Mouse (Mus musculus) heart, embryonic 12.5 days (tissue): Measurements from ENCODE around the gene Eml2. TPM values are rescaled to one million over a fixed set of nuclear protein-coding genes. Genes with fewer than 3 reads are reported as not detected.

Experiments used
- ATAC-seq: fragments of 200-750 bp; cut with Nextera tagmentation; 2 replicates; pipeline ENCODE4 v1.8.0; 2017; ENCODE audit warnings: moderate TSS enrichment, moderate library complexity; ENCODE audit not compliant: insufficient number of reproducible peaks, low FRiP score
- H3K27ac ChIP-seq: fragments of 300-500 bp; sonication (generic); 2 replicates; pipeline ENCODE4 v1.5.1; 2016; ENCODE audit warnings: mild to moderate bottlenecking, moderate library complexity; ENCODE audit not compliant: poor library complexity, severe bottlenecking
- H3K27me3 ChIP-seq: fragments of 300-500 bp; sonication (generic); replicated peaks from 2 replicates; pipeline ENCODE4 v1.6.1; 2016; ENCODE audit warnings: mild to moderate bottlenecking, moderate library complexity
- H3K36me3 ChIP-seq: fragments of 300-500 bp; sonication (generic); 2 replicates; pipeline ENCODE4 v1.6.1; 2016; ENCODE audit warnings: mild to moderate bottlenecking, moderate library complexity
- H3K4me1 ChIP-seq: fragments of 300-500 bp; sonication (generic); replicated peaks from 2 replicates; pipeline ENCODE4 v1.6.1; 2016; ENCODE audit warnings: mild to moderate bottlenecking
- H3K4me2 ChIP-seq: fragments of 300-500 bp; sonication (generic); 2 replicates; pipeline ENCODE4 v1.6.1; 2016; ENCODE audit warnings: mild to moderate bottlenecking, moderate library complexity
- H3K4me3 ChIP-seq: fragments of 300-500 bp; sonication (generic); 2 replicates; pipeline ENCODE4 v1.5.1; 2016; ENCODE audit warnings: mild to moderate bottlenecking
- H3K9ac ChIP-seq: fragments of 300-500 bp; sonication (generic); 2 replicates; pipeline ENCODE4 v1.6.1; 2016; ENCODE audit warnings: mild to moderate bottlenecking, moderate library complexity
- H3K9me3 ChIP-seq: fragments of 300-500 bp; sonication (generic); replicated peaks from 2 replicates; pipeline ENCODE4 v1.6.1; 2016; ENCODE audit warnings: mild to moderate bottlenecking, moderate library complexity
- WGBS: fragments of 180-500 bp; shearing (Covaris S2); methylation state at CpG from one replicate; pipeline ENCODE4 v1.1.7; 2016; 5-methylcytosine and 5-hydroxymethylcytosine counted together
- polyA plus RNA-seq: library from polyadenylated mRNA; unstranded; fragments of >200 nt; fragmentation: Nextera tagmentation; extraction: Ambion mirVana; gene quantifications from 2 replicates; pipeline ENCODE4 v1.2.1, GENCODE M21; 2016

The Eml2 gene
- polyA plus RNA-seq, 1 experiment from 2014 or later: 18.2 TPM

- H3K4me1 ChIP-seq: peaks cover 14% of the 10 kb centered on the region
- H3K4me2 ChIP-seq: no peak overlapping the region
- H3K36me3 ChIP-seq: no peaks in the 10 kb centered on the region
- no peak overlapping the region for H3K4me3 ChIP-seq
- no peak overlapping the region for H3K9ac ChIP-seq
- ATAC-seq: no peak
- peaks cover 3% of the 10 kb centered on the region; the same call in 1 of the 2 replicates for H3K9me3 ChIP-seq
- H3K27me3 ChIP-seq: 0 out of 2 replicates have a peak, but pooled peaks cover 12% of the 10 kb centered on the region
- no peak overlapping the region for H3K27ac ChIP-seq
- WGBS: 65% methylated on average over 9 of the region's 9 CpGs
Observed at GRCm38 (mm10) chr7:19214940-19215339, 38.7 kb downstream of the Eml2 start.

GRCm38 (mm10) chr7:19217492-19217891 is 41.3 kb downstream of the Eml2 start:
- WGBS: 55% methylated on average over 5 of the region's 5 CpGs
- H3K4me1 ChIP-seq: peaks cover 1% of the 10 kb centered on the region; the same call in 1 of the 2 replicates
- H3K27me3 ChIP-seq: 0 out of 2 replicates have a peak, but pooled peaks cover 12% of the 10 kb centered on the region
- H3K36me3 ChIP-seq: no peaks in the 10 kb centered on the region
- no peak overlapping the region for H3K27ac ChIP-seq
- no peak for ATAC-seq
- H3K9me3 ChIP-seq: no peaks in the 10 kb centered on the region
- H3K9ac ChIP-seq: no peak overlapping the region
- H3K4me2 ChIP-seq: no peak overlapping the region
- H3K4me3 ChIP-seq: no peak overlapping the region

GRCm38 (mm10) chr7:19217944-19218343 is 41.7 kb downstream of the Eml2 start:
- Histone ChIP-seq H3K4me3 (no peak overlapping the region), H3K27ac (no peak overlapping the region), H3K36me3 (no peaks in the 10 kb centered on the region), H3K9me3 (no peaks in the 10 kb centered on the region), H3K9ac (no peak overlapping the region), H3K4me2 (no peak overlapping the region), H3K4me1 (no peaks in the 10 kb centered on the region), H3K27me3 (0 out of 2 replicates have a peak, but pooled peaks cover 7% of the 10 kb centered on the region)
- ATAC-seq: peak; percentile 44; the same call in 1 of the 2 replicates
- 4% methylated on average over 2 of the region's 3 CpGs for WGBS

GRCm38 (mm10) chr7:19220061-19220460 is 43.8 kb downstream of the Eml2 start:
- H3K4me2 ChIP-seq: no peak overlapping the region
- H3K36me3 ChIP-seq: no peaks in the 10 kb centered on the region
- no peaks in the 10 kb centered on the region for H3K4me1 ChIP-seq
- no peaks in the 10 kb centered on the region for H3K27me3 ChIP-seq
- no peak overlapping the region for H3K4me3 ChIP-seq
- no peak overlapping the region for H3K27ac ChIP-seq
- ATAC-seq: no peak
- 64% methylated on average over 3 of the region's 3 CpGs for WGBS
- no peaks in the 10 kb centered on the region for H3K9me3 ChIP-seq
- no peak overlapping the region for H3K9ac ChIP-seq

DNA sequence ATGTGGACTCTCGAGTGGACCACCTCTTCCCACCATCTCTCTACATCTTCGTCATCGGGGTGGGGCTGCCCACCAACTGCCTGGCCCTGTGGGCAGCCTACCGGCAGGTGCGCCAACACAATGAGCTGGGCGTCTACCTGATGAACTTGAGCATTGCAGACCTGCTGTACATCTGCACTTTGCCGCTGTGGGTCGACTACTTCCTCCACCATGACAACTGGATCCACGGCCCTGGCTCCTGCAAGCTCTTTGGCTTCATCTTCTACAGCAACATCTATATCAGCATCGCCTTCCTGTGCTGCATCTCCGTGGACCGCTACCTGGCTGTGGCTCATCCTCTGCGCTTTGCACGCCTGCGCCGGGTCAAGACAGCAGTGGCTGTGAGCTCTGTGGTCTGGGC is 46.0 kb downstream of the Eml2 start:
- H3K9me3 ChIP-seq: no peaks in the 10 kb centered on the region

DNA sequence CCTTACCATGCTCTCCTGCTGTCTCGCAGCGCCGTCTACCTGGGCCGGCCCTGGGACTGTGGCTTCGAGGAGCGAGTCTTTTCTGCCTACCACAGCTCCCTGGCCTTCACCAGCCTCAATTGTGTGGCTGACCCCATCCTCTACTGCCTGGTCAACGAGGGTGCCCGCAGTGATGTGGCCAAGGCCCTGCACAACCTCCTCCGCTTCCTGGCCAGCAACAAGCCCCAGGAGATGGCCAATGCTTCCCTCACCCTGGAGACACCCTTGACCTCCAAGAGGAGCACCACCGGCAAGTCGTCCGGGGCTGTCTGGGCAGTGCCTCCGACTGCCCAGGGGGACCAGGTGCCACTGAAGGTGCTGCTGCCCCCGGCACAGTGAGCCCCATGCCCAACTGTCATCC is 46.7 kb downstream of the Eml2 start:
- H3K9ac ChIP-seq: no peak overlapping the region
- 0 out of 2 replicates have a peak, but pooled peaks cover 9% of the 10 kb centered on the region for H3K36me3 ChIP-seq
- H3K4me1 ChIP-seq: peaks cover 6% of the 10 kb centered on the region
- H3K4me2 ChIP-seq: no peak overlapping the region
- WGBS: 88% methylated on average over 14 of the region's 14 CpGs
- no peak overlapping the region for H3K4me3 ChIP-seq
- H3K27me3 ChIP-seq: no peaks in the 10 kb centered on the region
- H3K27ac ChIP-seq: no peak overlapping the region
- no peak for ATAC-seq
- no peaks in the 10 kb centered on the region for H3K9me3 ChIP-seq

More for the DNA sequence above, 46.0 kb downstream of the Eml2 start:
- H3K4me3 ChIP-seq: no peak overlapping the region
- H3K36me3 ChIP-seq: 0 out of 2 replicates have a peak, but pooled peaks cover 9% of the 10 kb centered on the region
- H3K4me2 ChIP-seq: no peak overlapping the region
- 91% methylated on average over 16 of the region's 16 CpGs for WGBS
- H3K9ac ChIP-seq: no peak overlapping the region
- H3K27ac ChIP-seq: no peak overlapping the region
- peaks cover 6% of the 10 kb centered on the region for H3K4me1 ChIP-seq
- no peak for ATAC-seq
- H3K27me3 ChIP-seq: no peaks in the 10 kb centered on the region

GRCm38 (mm10) chr7:19224933-19225332 is 48.7 kb downstream of the Eml2 start:
- 74% methylated on average over 4 of the region's 4 CpGs for WGBS
- H3K27ac ChIP-seq: no peak overlapping the region
- no peaks in the 10 kb centered on the region for H3K27me3 ChIP-seq
- ATAC-seq: no peak
- no peak overlapping the region for H3K4me2 ChIP-seq
- no peaks in the 10 kb centered on the region for H3K9me3 ChIP-seq
- peaks cover 14% of the 10 kb centered on the region for H3K4me1 ChIP-seq
- 0 out of 2 replicates have a peak, but pooled peaks cover 9% of the 10 kb centered on the region for H3K36me3 ChIP-seq
- no peak overlapping the region for H3K9ac ChIP-seq
- H3K4me3 ChIP-seq: no peak overlapping the region

GRCm38 (mm10) chr7:19226817-19227797 is 50.9 kb downstream of the Eml2 start:
- peaks cover 25% of the 10 kb centered on the region for H3K4me1 ChIP-seq
- no peak for ATAC-seq
- H3K9me3 ChIP-seq: no peaks in the 10 kb centered on the region
- peak overlapping the region; percentile 63 for H3K4me3 ChIP-seq
- peak overlapping the region; percentile 83 for H3K9ac ChIP-seq
- peaks cover 15% of the 10 kb centered on the region for H3K36me3 ChIP-seq
- 14% methylated on average over 20 of the region's 20 CpGs for WGBS
- peak overlapping the region; percentile 79 for H3K4me2 ChIP-seq
- peak overlapping the region; percentile 99 for H3K27ac ChIP-seq
- H3K27me3 ChIP-seq: no peaks in the 10 kb centered on the region

DNA sequence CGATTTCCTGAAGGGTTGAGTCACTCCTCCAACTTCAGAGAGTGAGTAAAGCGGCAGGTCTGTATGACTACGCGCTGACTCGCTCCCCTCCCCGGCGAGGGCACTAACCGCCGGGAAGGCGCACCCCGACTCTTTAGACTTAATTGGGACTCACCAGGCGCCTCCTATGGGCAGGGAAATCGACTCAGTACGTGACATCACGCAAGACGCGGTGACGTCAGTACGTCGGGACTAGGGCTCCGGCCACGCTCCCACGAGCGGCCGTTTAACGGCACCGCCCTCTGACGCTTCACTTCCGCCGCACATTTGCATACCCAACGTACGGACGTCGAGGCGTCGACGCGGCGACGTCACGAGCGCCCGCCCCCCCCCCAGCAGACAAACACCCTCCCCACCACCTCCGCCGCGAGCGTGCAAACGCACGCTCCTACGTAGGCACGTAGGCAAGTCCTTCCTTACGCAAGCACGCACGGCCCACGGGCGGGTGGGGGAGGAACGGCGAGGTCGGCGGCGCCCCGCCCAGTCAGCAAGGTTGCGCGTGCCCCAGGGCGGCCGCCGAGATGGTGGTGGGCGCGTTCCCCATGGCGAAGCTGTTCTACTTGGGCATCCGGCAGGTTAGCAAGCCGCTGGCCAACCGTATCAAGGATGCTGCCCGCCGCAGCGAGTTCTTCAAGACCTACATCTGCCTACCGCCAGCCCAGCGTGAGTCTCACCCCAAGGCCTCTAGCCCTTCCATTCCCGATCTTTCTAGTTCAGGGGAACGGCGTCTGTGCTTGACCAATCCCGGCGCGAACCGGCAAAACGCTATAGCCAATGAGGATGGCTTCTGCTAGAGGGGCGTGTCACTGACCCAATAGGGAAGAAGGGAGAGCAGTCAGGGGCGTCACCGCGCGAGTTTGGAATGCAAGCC is 51.9 kb downstream of the Eml2 start, which contains the start of gene Opa3:
TSS of gene Opa3 (plus strand) at position 452 of the 910 bp plus-strand sequence.
- H3K27ac ChIP-seq: peak within 1 kb of the TSS; percentile 99

DNA sequence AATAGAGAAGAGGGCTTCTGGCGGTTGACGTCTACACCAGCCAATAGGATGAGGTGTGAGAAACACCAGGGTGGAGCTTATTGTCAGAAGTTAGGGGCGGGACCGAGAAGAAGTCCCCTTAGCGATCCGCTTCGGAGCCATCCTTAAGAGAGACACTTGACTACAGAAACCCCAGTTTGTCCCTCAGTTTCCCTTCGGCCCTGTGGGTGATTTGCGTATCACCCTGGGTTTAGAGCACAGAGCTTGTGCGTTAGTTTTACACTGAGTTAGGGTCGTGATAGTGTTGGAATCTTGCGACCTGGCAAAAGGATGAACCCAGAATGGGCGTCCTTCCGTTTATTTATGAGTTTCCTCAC is 52.5 kb downstream of the Eml2 start:
- H3K4me1 ChIP-seq: peaks cover 25% of the 10 kb centered on the region
- no peak for ATAC-seq
- H3K27ac ChIP-seq: peak overlapping the region; percentile 65
- H3K9me3 ChIP-seq: no peaks in the 10 kb centered on the region
- no peaks in the 10 kb centered on the region for H3K27me3 ChIP-seq
- WGBS: 0% methylated on average over 14 of the region's 14 CpGs
- peak overlapping the region; percentile 80 for H3K4me2 ChIP-seq
- H3K4me3 ChIP-seq: peak overlapping the region; percentile 63
- H3K9ac ChIP-seq: peak overlapping the region; percentile 77
- peaks cover 23% of the 10 kb centered on the region for H3K36me3 ChIP-seq

More for the DNA sequence above, 51.9 kb downstream of the Eml2 start, which contains the start of gene Opa3:
- Histone ChIP-seq H3K9me3 (no peaks in the 10 kb centered on the region), H3K4me1 (peaks cover 25% of the 10 kb centered on the region), H3K27me3 (no peaks in the 10 kb centered on the region), H3K9ac (peak within 1 kb of the TSS; percentile 83), H3K4me2 (peak within 1 kb of the TSS; percentile 80), H3K36me3 (peaks cover 21% of the 10 kb centered on the region), H3K4me3 (peak within 1 kb of the TSS; percentile 63)
- WGBS: under 1% methylated on average over 84 of the region's 91 CpGs
- ATAC-seq: peak; percentile 95
